Mouse (Mus musculus): ENCODE results near the gene Gm28043.

DNA sequence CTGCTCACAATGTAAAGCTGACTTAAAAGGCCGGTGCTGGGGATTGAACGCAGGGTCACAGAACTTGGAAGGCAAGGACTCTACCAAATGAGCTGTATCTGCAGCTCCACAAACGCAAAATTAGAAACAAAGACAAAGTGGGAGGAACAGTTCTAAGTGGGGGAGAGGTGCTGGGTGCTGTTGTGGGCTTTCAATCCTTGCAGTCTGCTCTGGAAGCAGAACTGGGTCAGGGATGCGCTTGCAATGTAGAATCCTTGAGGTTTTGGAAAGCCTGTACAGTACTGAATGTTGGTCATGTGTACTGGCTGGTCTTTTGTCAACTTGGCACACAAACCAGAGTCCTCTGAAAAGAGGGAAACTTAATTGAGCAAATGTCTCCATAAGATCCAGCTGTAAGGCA, 940 bp downstream of the Gm28043 start:
- no peak for TF ChIP-seq POLR2A (IDR thresholded peaks at IDR 0.05; ENCODE audit: low read depth, low read length)
- TF ChIP-seq CTCF (IDR thresholded peaks at IDR 0.05; ENCODE audit: extremely low read depth, insufficient read length, insufficient replicate concordance, low read depth, low read length): no peak

Data from small intestine, adult 2 months (tissue).